In the genomic region with DNA sequence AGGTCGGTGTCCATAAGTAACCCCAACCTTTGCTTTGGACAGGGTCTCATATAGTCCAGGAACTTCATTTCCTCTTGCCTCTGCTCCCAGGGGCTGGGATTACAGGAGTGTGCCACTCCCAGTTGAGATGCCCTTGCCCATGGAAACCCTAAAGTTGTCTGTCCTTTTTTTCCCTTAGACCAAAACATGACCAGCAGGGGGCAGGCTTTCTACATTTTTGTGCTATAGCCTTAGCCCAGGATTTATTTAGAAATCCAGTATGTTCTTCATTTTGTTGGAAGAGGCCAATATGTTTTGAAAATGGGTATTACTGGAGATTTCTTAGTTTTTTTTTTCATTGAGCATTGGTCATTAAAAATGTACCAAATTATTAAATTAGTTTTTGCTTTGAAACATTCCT, we compare ENCODE assay signal across 8 mouse cellular contexts. TPM values are rescaled to one million over a fixed set of nuclear protein-coding genes. Genes with fewer than 3 reads are reported as not detected.
DNase-seq lines count a peak whose midpoint lies in the region; ATAC-seq and TF ChIP-seq lines count a peak whose summit lies in the region.

No protein-coding gene starts in this region.

- H3K4me1 ChIP-seq in heart, postnatal 0 days (ENCODE audit: control insufficient read depth, insufficient read depth) = no peaks in the 10 kb centered on the region
- no peaks in the 10 kb centered on the region for H3K4me1 ChIP-seq in ES-Bruce4 (ENCODE audit: control insufficient read depth, insufficient read depth, low read length)

- no peaks in the 10 kb centered on the region for H3K9me3 ChIP-seq in heart, postnatal 0 days (replicated peaks; ENCODE audit: control insufficient read depth, low read length)
- H3K9me3 ChIP-seq in ES-Bruce4 (replicated peaks; ENCODE audit: control insufficient read depth, insufficient read depth, low read length, poor library complexity, severe bottlenecking) = peaks cover 11% of the 10 kb centered on the region

- H3K4me3 ChIP-seq in heart, postnatal 0 days (ENCODE audit: low read depth, low read length) = no peak overlapping the region
- H3K4me3 ChIP-seq in ES-Bruce4 (ENCODE audit: low read depth, low read length) = no peak overlapping the region

- peak; percentile 23 for DNase-seq in heart, postnatal 0 days (ENCODE audit: low spot score)
- no peak for DNase-seq in heart, adult 11 months
- peak; percentile 77 for DNase-seq in brain, embryonic 14.5 days (ENCODE audit: low read depth)
- peak; percentile 50 to 73 for DNase-seq in gastrocnemius, postnatal 4 days (ENCODE audit: low spot score in 2 of 2)
- DNase-seq in left cerebral cortex, postnatal 36 days (ENCODE audit: low spot score in 2 of 2) = peak; percentile 18 to 29
- peak; percentile 32 for DNase-seq in right cerebral cortex, adult 18-20 months
- no peak for DNase-seq in spleen, postnatal 36 days (ENCODE audit: low spot score in 2 of 2)

- no peaks in the 10 kb centered on the region for H3K36me3 ChIP-seq in heart, postnatal 0 days (replicated peaks; ENCODE audit: control insufficient read depth, insufficient read depth, low read length)
- H3K36me3 ChIP-seq in ES-Bruce4 (ENCODE audit: control insufficient read depth, insufficient read depth, low read length, poor library complexity, severe bottlenecking) = no peaks in the 10 kb centered on the region

- no peak for TF ChIP-seq EP300 in heart, postnatal 0 days (IDR thresholded peaks at IDR 0.05; ENCODE audit: low read depth)
- no peak for TF ChIP-seq EP300 in ES-Bruce4 (IDR thresholded peaks at IDR 0.05; ENCODE audit: insufficient read depth, low read depth, low read length)

- TF ChIP-seq CTCF in heart, postnatal 0 days (IDR thresholded peaks at IDR 0.05; ENCODE audit: low read depth) = peak; percentile 60
- peak; percentile 15 for TF ChIP-seq CTCF in ES-Bruce4 (IDR thresholded peaks at IDR 0.05; ENCODE audit: low read depth, low read length)
- TF ChIP-seq CTCF in brain, embryonic 14.5 days (IDR thresholded peaks at IDR 0.05; ENCODE audit: borderline replicate concordance, extremely low read depth, insufficient read depth, insufficient read length) = peak; percentile 53; the same call in 1 of the 2 replicates

- intact Hi-C loops in left cerebral cortex, postnatal 36 days (cut with DNase I) = loop anchor here (2.0 kb wide), 1 partner anchor 383 kb away; the partner anchor contains the start of gene Fndc1

- no peak overlapping the region for H3K4me2 ChIP-seq in heart, postnatal 0 days (ENCODE audit: low read depth, low read length)

- WGBS in heart, postnatal 0 days = 63% methylated on average over 1 of the region's 1 CpGs

- TF ChIP-seq POLR2A in ES-Bruce4 (IDR thresholded peaks at IDR 0.05; ENCODE audit: insufficient read depth, low read length) = no peak
- TF ChIP-seq POLR2A in brain, embryonic 14.5 days (IDR thresholded peaks at IDR 0.05; ENCODE audit: borderline replicate concordance, extremely low read depth, insufficient read depth, insufficient read length, poor library complexity, severe bottlenecking) = no peak

- H3K27me3 ChIP-seq in heart, postnatal 0 days (ENCODE audit: control insufficient read depth, insufficient read depth, low read length) = no peaks in the 10 kb centered on the region
- no peaks in the 10 kb centered on the region; the same call in 1 of the 2 replicates for H3K27me3 ChIP-seq in ES-Bruce4 (ENCODE audit: control insufficient read depth, insufficient read depth, low read length, poor library complexity, severe bottlenecking)

- H3K9ac ChIP-seq in heart, postnatal 0 days (replicated peaks; ENCODE audit: low read depth, low read length) = no peak overlapping the region
- H3K9ac ChIP-seq in ES-Bruce4 (ENCODE audit: low read depth, poor library complexity, severe bottlenecking) = no peak overlapping the region

- ATAC-seq in heart, postnatal 0 days (ENCODE audit: insufficient read depth, low read depth) = no peak

- H3K27ac ChIP-seq in heart, postnatal 0 days (ENCODE audit: low read depth) = no peak overlapping the region
- H3K27ac ChIP-seq in ES-Bruce4 (ENCODE audit: insufficient read depth, low read length) = no peak overlapping the region

RNA-seq across cellular contexts. Expression of gene Unc93a2, which starts 58.6 kb away (rescaled TPM):
- total RNA-seq in heart, postnatal 0 days (2014; rRNA removed; ENCODE audit: low replicate concordance) = not detected in 2 replicates
- polyA plus RNA-seq in heart, postnatal 0 days (2015; fragmentation: Nextera tagmentation; extraction: Ambion mirVana) = not detected in 2 replicates
- polyA plus RNA-seq in ES-Bruce4 (2011; ENCODE audit: insufficient read depth, insufficient read length, low read depth, missing spikeins) = not detected in 2 replicates
- 0.10 and 0.15 TPM in 2 replicates for polyA plus RNA-seq in brain, embryonic 14.5 days (2012; rRNA removed)
- under 1 TPM; 0.39 to 0.52 TPM for total RNA-seq in gastrocnemius, postnatal 4 days (2021)
- not detected for total RNA-seq in left cerebral cortex, postnatal 36 days (2021)

Comparison
In these comparisons a context has a peak if more than half of its experiments do, and no peak if none do; other contexts are left out.
1. DNase-seq: peak in heart, postnatal 0 days (single experiment), brain, embryonic 14.5 days (single experiment), gastrocnemius, postnatal 4 days (2 of 2), left cerebral cortex, postnatal 36 days (2 of 2) and right cerebral cortex, adult 18-20 months (single experiment); none in heart, adult 11 months (single experiment) and spleen, postnatal 36 days (0 of 2).
2. Peak in every context shown above with its lines, with median percentiles within 50 percentile points of each other: CTCF ChIP-seq.